Mouse (Mus musculus) megakaryocyte, embryonic 14.5 days (primary cell): ENCODE measurements around the gene Pfkfb2. TPM values are rescaled to one million over a fixed set of nuclear protein-coding genes. Genes with fewer than 3 reads are reported as not detected.

Source experiments
- H3K27me3 ChIP-seq: replicated peaks from 2 replicates; pipeline ENCODE3; 2012; ENCODE audit warnings: inconsistent platforms
- H3K36me3 ChIP-seq: replicated peaks from 2 replicates; pipeline ENCODE3; 2012; ENCODE audit warnings: low read length, inconsistent platforms, mixed read lengths
- H3K4me1 ChIP-seq: 2 replicates; pipeline ENCODE4 v1.6.1; 2012; ENCODE audit warnings: inconsistent platforms
- H3K4me3 ChIP-seq: replicated peaks from 2 replicates; pipeline ENCODE3; 2012; ENCODE audit warnings: moderate library complexity, mild to moderate bottlenecking, inconsistent platforms
- H3K9me3 ChIP-seq: 2 replicates; pipeline ENCODE4 v1.6.1; 2012; ENCODE audit warnings: inconsistent platforms
- FLI1 ChIP-seq: IDR thresholded peaks from 2 replicates; pipeline ENCODE4 v1.6.1; 2012; ENCODE audit warnings: low read length, inconsistent platforms, mixed read lengths
- GATA1 ChIP-seq: IDR thresholded peaks from 3 replicates; pipeline ENCODE4 v1.6.1; 2012; ENCODE audit warnings: mixed read lengths, low read length, inconsistent platforms, borderline replicate concordance
- polyA plus RNA-seq: library from polyadenylated mRNA; stranded (reverse); fragments of >175 nt; gene quantifications from 2 replicates; pipeline ENCODE4 v1.2.3, GENCODE M21; 2012; ENCODE audit warnings: low replicate concordance; ENCODE audit not compliant: insufficient read depth

Gene Pfkfb2
- 1.8 and 2.5 TPM in 2 replicates for polyA plus RNA-seq

DNA sequence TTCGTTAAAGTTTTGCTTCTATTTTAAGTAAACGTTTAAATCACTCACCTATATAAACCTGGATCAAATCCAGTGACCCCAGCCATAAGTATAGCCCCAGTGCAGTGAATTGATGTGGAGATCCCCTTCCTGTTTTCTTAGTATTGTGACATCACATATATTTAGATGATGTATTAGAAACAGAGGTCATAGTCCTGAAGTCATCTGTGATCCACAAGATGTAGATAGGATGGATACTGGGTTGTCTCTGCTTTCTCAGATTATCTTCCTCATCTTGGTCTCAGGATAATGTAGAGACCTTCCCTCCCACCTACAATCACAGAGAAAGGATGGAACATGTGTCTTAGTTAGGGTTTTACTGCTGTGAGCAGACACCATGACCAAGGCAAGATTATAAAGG lies at the start of gene Pfkfb2:
Pfkfb2 (minus strand) TSS at position 101 of the 400 bp plus-strand sequence.
- Histone ChIP-seq H3K36me3 (peaks cover 48% of the 10 kb centered on the region), H3K4me1 (peaks cover 95% of the 10 kb centered on the region), H3K27me3 (no peaks in the 10 kb centered on the region), H3K4me3 (peak within 1 kb of the TSS; percentile 56), H3K9me3 (no peaks in the 10 kb centered on the region)
- TF ChIP-seq GATA1, result no peak
- TF ChIP-seq FLI1, result no peak

DNA sequence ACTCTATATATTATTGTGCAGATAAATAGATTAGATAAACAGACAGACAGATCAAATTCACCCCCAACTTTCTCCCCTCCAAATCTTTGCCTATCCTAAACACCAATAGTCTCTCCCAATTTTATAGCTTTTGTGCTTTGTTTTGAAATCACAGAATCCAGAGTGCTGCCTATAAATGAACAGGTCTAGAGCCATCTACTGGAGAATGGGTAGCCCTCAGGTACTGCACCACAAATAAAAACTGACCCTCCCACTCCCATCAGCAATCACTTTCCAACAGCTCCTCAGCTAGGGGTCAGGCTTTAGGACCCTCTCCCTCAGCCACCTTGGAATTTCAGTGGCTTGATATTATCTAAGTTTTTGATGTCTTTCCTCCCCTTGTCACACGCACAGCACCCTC lies 47.6 kb upstream of the Pfkfb2 start:
- Histone ChIP-seq H3K27me3 (no peaks in the 10 kb centered on the region), H3K4me3 (no peak overlapping the region), H3K9me3 (no peaks in the 10 kb centered on the region), H3K4me1 (peaks cover 43% of the 10 kb centered on the region), H3K36me3 (no peaks in the 10 kb centered on the region)
- TF ChIP-seq FLI1 (no peak), GATA1 (no peak)

DNA sequence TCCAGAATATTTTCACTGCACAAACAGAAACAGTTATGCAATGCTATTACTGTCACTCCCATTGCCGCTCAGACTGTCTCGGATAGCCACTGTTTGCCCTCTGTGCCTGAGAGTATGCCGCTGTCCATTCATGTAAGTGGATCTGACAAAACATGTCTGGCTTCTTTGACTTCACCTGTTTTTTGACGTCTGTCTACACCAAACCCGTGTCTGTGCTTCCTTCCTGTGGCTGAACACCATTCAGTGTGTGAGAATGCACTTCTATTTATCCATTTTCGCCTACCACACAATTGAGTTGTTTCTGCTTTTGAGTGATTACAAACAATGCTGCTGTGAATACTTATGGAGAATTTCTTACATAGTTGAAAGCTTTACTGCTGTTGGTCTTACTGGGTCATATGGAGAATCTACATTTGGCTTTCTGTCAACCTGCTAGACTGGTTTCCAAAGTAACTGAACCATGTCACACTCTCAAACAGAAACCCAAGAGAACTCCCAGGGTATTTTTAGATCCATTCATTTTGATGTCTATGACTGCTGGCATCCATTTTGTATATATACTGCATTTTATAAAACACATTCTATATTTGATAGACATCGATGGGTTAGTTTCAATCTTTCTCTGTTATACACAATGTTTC lies 46.8 kb upstream of the Pfkfb2 start:
- Histone ChIP-seq H3K9me3 (no peaks in the 10 kb centered on the region), H3K36me3 (no peaks in the 10 kb centered on the region), H3K4me1 (peaks cover 47% of the 10 kb centered on the region), H3K27me3 (no peaks in the 10 kb centered on the region), H3K4me3 (no peak overlapping the region)
- TF ChIP-seq GATA1 (no peak), FLI1 (no peak)

DNA sequence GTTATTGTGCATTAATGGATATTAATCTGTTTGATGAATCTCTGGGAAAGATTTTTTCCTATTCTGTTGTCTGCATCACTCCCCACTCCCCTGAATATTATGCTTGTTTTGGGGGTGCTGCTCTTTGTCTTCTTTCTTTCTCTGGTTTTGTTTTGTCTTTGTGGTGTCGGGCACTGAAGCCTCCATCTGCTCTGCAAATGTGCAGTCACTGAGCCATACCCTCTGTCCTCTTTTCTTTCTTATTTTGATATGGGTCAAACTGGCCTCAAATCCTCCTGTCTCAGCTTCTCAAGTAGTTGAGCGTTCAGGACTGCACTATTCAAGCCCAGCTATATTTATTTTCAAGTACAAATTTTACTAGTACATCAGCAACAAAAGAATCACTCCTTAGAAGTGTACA lies 46.2 kb upstream of the Pfkfb2 start:
- Histone ChIP-seq H3K9me3 (no peaks in the 10 kb centered on the region), H3K4me1 (peaks cover 53% of the 10 kb centered on the region), H3K36me3 (no peaks in the 10 kb centered on the region), H3K4me3 (no peak overlapping the region), H3K27me3 (no peaks in the 10 kb centered on the region)
- no peak for TF ChIP-seq GATA1
- no peak for TF ChIP-seq FLI1

DNA sequence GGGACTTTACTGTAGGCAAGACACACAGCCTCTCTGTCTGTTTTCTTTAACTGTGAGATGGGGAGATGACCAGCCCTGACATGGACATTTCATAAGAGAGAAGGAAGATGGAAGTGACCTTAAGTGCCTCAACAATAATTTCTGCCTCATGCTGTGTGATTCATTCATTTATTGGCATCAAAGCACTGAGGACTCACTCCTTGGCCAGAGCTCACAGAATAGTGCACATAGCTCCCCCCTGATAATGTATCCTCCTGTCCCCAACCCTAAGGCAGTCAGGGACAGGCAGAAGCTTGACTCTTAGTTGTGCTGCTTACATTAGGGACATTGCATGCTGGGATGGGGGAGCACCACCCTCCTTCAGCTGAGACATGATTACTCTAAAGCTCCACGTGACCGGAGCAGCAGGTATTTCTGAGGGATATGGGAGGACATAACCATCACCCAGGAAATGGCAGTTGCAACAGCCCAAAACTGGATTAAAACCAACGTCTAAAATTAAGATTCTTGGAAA lies 42.0 kb upstream of the Pfkfb2 start:
- Histone ChIP-seq H3K4me1 (peaks cover 51% of the 10 kb centered on the region), H3K9me3 (no peaks in the 10 kb centered on the region), H3K36me3 (no peaks in the 10 kb centered on the region), H3K4me3 (no peak overlapping the region), H3K27me3 (peaks cover 1% of the 10 kb centered on the region)
- TF ChIP-seq GATA1, result no peak
- TF ChIP-seq FLI1, result no peak

DNA sequence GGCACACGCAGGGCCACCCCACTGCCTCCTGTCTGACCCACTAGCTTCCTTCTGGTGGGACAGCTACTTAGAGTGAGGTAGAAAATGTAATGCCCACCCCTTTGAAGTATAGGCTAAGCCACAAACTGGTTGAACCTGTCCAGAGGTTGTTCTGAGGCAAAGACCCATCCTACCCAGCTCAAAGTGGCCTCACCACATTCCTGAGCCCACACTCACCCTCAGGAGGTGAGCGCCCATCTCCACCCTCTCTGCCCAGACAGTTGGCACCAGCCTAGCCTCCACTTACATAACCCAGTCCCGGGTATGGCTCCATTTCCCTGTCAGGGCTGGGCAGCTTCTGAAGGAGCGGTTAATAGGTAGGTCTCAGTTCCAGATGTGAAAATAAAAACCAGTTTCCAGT lies 41.4 kb upstream of the Pfkfb2 start:
- no peaks in the 10 kb centered on the region for H3K36me3 ChIP-seq
- peaks cover 1% of the 10 kb centered on the region for H3K27me3 ChIP-seq
- TF ChIP-seq GATA1 (no peak), FLI1 (no peak)
- peaks cover 49% of the 10 kb centered on the region for H3K4me1 ChIP-seq
- H3K4me3 ChIP-seq, result no peak overlapping the region
- H3K9me3 ChIP-seq, result no peaks in the 10 kb centered on the region

DNA sequence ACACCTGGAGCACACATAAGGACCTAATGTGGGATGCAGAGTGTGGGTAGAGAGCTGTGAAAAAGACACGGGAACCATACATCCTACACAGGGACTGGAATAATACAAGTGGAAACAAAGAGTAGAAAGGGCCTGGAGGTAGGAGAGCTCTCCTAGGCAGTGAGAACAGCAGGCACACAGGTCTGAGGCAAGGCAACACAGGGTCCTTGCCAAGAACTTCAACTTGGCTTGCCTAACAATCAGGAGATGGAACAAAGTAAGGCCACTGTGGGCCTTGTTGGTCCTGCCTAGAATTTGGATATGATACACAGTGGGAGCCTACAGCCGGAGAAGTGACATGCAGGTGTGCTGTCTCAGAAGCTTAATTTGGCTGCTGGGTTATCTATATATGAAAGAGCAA lies 40.9 kb upstream of the Pfkfb2 start:
- Histone ChIP-seq H3K9me3 (no peaks in the 10 kb centered on the region), H3K36me3 (no peaks in the 10 kb centered on the region), H3K27me3 (peaks cover 1% of the 10 kb centered on the region), H3K4me1 (peaks cover 54% of the 10 kb centered on the region), H3K4me3 (no peak overlapping the region)
- no peak for TF ChIP-seq FLI1
- no peak for TF ChIP-seq GATA1

DNA sequence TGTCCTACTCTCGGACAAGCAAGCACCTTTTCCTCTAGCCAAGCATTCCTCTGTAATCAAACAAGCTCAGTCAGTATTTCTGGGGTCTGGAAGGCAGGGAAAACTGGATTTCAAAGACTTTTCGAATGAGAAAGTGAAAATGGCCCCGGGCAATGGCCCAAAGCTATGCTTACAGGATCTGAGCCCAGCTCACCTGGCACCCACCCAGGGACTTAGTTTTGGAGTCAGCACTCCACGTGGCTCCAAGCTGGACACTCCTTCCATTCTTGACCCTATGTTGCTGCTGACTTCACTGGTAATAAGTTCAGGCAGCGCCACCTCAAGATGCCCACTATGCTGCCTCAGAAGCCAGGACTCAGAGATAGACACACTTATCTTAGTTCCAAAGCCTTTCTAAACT lies 38.0 kb upstream of the Pfkfb2 start:
- TF ChIP-seq FLI1, result no peak
- TF ChIP-seq GATA1, result no peak
- no peaks in the 10 kb centered on the region for H3K9me3 ChIP-seq
- H3K4me3 ChIP-seq, result no peak overlapping the region
- H3K36me3 ChIP-seq, result no peaks in the 10 kb centered on the region
- peaks cover 45% of the 10 kb centered on the region for H3K4me1 ChIP-seq
- H3K27me3 ChIP-seq, result peaks cover 1% of the 10 kb centered on the region

DNA sequence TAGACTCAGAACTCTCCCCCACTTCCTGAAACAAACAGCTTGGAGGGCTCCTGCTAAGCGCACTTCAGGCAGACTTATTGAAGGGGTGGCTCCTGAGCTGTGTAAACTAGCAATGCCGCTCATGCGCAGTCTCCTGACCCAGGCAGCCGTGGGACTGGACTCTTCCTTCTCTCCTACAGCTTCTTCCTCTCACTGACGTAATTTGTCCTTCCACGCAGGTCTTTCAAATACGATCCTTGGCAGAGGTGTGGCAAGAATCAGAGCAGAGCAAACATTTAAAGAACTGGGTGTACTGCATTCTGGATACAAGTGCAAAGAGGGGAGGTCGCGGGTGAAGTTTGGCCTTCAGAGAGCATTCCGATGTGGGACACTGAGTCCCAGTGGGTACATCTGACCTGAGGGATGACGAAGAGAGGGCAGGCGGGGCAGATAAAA lies 35.0 kb upstream of the Pfkfb2 start:
- Histone ChIP-seq H3K4me1 (peaks cover 44% of the 10 kb centered on the region), H3K4me3 (no peak overlapping the region), H3K27me3 (no peaks in the 10 kb centered on the region), H3K9me3 (no peaks in the 10 kb centered on the region), H3K36me3 (no peaks in the 10 kb centered on the region)
- TF ChIP-seq GATA1 (no peak), FLI1 (no peak)

DNA sequence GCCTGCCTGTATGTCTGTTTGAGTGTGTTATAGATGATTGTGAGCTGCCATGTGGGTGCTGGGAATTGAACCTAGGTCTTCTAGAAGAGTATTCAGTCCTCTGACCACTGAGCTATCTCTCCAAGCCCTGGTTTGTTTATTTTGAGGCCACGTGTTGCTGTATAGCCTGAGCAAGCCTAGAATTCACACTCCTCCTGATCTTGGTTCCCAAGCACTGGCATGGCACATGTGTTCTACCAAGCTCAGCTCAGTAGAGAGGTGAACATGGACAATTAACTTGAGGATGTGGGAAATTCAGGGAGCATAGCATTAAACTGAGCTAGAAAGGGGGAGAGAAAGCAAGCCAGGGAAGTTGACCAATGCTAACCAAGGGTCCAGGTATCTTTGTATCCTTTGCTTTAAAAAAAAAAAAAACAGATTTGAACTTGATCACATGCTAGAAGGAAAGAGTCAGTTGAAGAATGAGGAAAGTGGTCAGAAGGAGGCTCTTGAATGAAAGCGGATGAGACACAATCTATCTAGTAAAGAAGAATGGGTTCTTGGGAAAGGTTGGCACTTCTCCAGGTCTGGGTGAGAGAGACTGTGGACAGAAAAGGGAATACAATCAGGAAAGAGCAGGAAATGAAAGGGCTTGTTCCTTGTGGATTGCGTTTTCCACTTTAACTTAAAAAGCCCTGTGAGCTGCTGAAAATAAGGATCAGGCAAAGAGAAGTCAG lies 33.1 kb upstream of the Pfkfb2 start:
- peaks cover 35% of the 10 kb centered on the region for H3K4me1 ChIP-seq
- no peaks in the 10 kb centered on the region for H3K9me3 ChIP-seq
- no peak overlapping the region for H3K4me3 ChIP-seq
- TF ChIP-seq GATA1, result no peak
- no peak for TF ChIP-seq FLI1
- H3K36me3 ChIP-seq, result no peaks in the 10 kb centered on the region
- H3K27me3 ChIP-seq, result no peaks in the 10 kb centered on the region
